Mouse (Mus musculus): ENCODE results near the gene Klf16.

DNA sequence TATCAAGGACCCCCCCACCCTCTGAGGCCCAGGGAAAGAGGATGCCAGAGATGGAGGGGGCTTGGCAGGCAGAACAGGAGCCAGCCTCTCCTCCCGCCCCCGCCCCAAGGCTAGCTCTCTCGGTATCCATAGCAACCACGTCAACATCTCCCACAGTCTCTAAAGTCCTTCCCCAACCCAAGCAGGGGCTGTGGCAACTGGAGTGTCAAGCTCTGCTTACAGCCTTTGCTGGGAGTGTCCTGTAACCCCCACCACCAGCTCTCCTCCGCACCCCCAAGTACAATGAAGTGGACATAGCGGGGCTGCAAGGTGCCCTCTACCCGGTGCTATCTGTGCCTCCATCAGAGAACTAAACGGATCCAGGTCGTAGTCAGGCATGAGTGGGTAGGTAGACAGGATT lies 3.2 kb downstream of the Klf16 start:
- TF ChIP-seq BHLHE40 (IDR thresholded peaks at IDR 0.05; ENCODE audit: low read depth, low read length), result no peak
- no peak for TF ChIP-seq RAD21 (IDR thresholded peaks at IDR 0.05; ENCODE audit: low read depth, low read length)
- TF ChIP-seq MAFK (IDR thresholded peaks at IDR 0.05; ENCODE audit: insufficient replicate concordance, low read length), result no peak
- TF ChIP-seq POLR2A (IDR thresholded peaks at IDR 0.05; ENCODE audit: low read depth, low read length), result no peak
- TF ChIP-seq E2F4 (IDR thresholded peaks at IDR 0.05; ENCODE audit: insufficient replicate concordance, low read depth, low read length), result no peak
- TF ChIP-seq ZC3H11A (IDR thresholded peaks at IDR 0.05; ENCODE audit: low read depth, low read length), result no peak
- no peak for TF ChIP-seq HCFC1 (IDR thresholded peaks at IDR 0.05; ENCODE audit: low read depth, low read length)
- TF ChIP-seq CTCF (conservative IDR thresholded peaks at IDR 0.05 in 1 of 2, IDR thresholded peaks at IDR 0.05 in 1 of 2; ENCODE audit: low read depth in 2 of 2, low read length in 2 of 2), result no peak
- TF ChIP-seq TBP (conservative IDR thresholded peaks at IDR 0.05; ENCODE audit: low read depth, low read length), result no peak
- no peak for TF ChIP-seq POLR2AphosphoS2 (IDR thresholded peaks at IDR 0.05; ENCODE audit: low read depth, low read length)
